Mouse (Mus musculus): ENCODE data around the gene Krtap19-1. TPM values are rescaled to one million over a fixed set of nuclear protein-coding genes. Genes with fewer than 3 reads are reported as not detected.

Krtap19-1 gene
- not detected in 2 replicates for polyA plus RNA-seq (2012; rRNA removed; ENCODE audit: low replicate concordance)

DNA sequence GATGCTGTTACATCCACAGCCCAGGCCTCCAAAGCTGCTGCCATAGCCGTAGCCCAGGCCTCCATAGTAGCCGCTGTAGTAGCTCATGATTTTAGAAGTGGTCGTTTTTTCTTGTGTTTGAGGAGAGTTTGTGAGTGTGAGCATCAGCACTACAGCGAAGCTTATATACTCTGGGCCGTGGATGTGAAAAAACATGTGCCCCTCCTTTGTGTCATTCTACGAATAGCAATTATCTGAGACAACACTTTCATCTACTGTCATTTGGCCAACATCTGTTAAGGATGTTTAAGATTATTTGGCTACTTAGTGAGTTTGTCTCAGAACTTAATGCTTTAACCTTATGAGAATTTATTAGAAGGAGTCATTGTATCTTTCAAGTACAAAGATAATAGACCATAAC lies at the start of gene Krtap19-1:
Krtap19-1 (minus strand) TSS at position 101 of the 400 bp plus-strand sequence.

DNA sequence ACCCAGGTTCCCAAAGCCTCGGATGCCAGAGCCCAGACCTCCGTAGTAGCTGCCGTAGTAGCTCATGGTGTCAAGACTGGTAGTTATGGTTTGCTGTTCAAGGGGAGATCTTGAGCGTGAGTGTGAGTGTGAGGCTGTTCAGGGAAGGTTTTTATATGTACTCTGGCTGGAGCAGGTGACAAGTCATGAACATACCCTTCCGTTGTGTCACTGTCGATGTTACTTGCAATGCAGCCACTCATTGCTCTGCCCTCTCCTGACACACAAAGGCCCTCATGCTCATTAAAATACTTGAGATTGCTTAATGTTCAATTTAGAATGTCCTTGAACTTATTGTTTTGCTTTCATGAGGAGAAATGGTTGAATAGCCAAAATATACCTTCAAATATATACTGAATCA lies 27.1 kb upstream of the Krtap19-1 start, which contains the start of gene Krtap19-5:
Krtap19-5 (minus strand) TSS at position 101 of the 400 bp plus-strand sequence.

DNA sequence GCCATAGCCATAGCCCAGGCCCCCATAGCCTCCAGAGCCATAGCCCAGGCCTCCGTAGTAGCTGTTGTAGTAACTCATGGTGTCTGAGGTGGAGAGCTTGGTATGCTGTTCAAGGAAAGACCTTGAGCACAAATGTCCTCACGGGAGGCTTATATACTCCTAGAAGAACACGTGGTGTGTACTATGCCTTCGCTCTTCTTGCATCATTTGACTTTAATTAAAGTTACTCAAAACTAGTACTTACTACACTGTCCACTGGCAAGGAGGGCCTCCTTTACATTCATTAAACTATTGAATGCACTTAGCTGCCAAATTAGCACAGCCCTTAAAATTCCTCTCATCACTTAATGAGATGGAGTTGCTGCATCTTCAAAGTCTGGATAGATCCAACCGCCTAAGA lies 15.8 kb upstream of the Krtap19-1 start, which contains the start of gene Krtap19-4:
Krtap19-4 (minus strand) TSS at position 101 of the 400 bp plus-strand sequence.

DNA sequence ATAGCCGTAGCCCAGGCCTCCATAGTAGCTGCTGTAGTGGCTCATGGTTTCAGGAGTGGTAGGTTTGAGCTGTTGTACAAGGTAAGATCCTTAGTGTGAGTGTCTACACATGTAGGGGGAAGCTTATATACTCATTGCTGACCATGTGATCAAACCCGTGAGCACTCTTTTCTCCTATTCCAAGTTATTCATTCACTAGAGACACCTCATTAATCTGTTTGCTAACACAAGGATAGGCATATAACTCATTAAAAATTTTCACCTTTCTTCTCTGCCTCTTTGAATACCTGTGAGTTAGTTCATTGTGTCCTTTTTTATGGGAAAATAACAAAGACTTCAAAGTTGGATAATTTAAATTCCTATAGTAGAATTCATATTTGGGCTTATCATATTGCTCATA lies 8.7 kb upstream of the Krtap19-1 start, which contains the start of gene Krtap19-3:
Krtap19-3 (minus strand) TSS at position 101 of the 400 bp plus-strand sequence.

DNA sequence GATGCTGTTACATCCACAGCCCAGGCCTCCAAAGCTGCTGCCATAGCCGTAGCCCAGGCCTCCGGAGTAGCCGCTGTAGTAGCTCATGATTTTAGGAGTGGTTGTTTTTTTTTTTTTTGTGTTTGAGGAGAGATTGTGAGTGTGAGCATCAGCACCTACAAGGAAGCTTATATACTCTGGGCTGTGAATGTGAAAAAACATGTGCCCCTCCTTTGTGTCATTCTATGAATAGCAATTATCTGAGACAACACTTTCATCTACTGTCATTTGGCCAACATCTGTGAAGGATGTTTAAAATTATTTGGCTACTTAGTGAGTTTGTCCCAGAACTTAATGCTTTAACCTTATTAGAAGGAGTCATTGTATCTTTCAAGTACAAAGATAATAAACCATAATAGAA lies 5.0 kb upstream of the Krtap19-1 start, which contains the start of gene Krtap19-2:
Krtap19-2 (minus strand) TSS at position 101 of the 400 bp plus-strand sequence.

DNA sequence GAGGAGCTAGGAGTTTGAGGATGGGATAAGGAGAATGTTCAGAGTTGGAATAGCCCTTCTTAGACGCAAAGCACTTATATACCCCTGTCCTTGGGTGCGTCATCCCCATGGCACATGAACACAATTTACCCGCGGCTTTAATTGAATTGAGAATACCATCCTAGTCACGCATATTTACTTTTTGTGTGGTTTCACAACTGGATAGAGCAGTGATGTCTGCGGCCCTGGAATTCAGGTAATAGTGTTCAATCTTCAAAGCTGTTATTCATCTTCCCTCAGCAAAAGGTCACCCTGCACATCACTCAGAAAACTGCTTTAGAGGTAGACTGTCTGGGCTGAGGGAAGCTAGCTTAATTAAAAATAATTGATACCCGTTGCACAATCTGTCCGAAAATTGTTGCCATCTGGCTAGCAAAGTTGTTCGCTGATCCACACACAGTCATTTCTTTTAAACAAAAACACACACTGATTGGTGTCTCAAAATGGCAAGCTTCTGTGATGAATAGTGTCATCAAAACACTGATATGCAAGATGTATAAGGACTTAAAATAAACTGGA lies 43.0 kb downstream of the Krtap19-1 start, which contains the start of gene Krtap14:
Krtap14 (minus strand) TSS at position 51 of the 558 bp plus-strand sequence.

DNA sequence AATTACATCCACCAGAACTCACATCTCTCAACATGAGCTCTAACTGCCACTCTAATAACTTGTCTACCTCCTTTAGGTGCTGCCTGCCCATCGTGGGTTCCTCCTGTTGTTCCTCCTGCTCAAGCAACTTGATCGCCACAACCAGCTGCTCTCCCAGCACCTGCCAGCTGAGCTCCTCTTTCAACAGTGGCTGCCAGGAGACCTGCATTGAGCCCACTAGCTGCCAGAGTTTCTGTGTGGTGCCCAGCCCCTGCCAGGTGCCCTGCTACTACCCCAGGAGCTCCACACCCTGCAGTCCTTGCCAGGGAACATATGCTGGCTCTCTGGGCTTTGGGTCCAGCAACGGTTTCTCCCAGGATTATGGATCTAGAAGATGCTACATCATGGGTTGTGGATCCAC lies 49.1 kb downstream of the Krtap19-1 start, which contains the start of gene Krtap15:
Krtap15 (plus strand) TSS at position 150 of the 400 bp plus-strand sequence.

Other genes starting within 250 kb of the Krtap19-1 start
- not detected in 2 replicates for gene 2310079G19Rik, start 241.7 kb downstream of the Krtap19-1 start, polyA plus RNA-seq (2012; rRNA removed; ENCODE audit: low replicate concordance)
- not detected in 2 replicates for gene Krtap26-1, start 221.6 kb downstream of the Krtap19-1 start, polyA plus RNA-seq (2012; rRNA removed; ENCODE audit: low replicate concordance)
- not detected in 2 replicates for gene Krtap27-1, start 197.7 kb downstream of the Krtap19-1 start, polyA plus RNA-seq (2012; rRNA removed; ENCODE audit: low replicate concordance)
- not detected in 2 replicates for gene 2310061N02Rik, start 161.4 kb downstream of the Krtap19-1 start, polyA plus RNA-seq (2012; rRNA removed; ENCODE audit: low replicate concordance)
- gene Krtap13-1, start 140.5 kb downstream of the Krtap19-1 start, polyA plus RNA-seq (2012; rRNA removed; ENCODE audit: low replicate concordance), result not detected in 2 replicates
- not detected in 2 replicates for gene Krtap13, start 117.8 kb downstream of the Krtap19-1 start, polyA plus RNA-seq (2012; rRNA removed; ENCODE audit: low replicate concordance)
- not detected in 2 replicates for gene 2310034C09Rik, start 110.6 kb downstream of the Krtap19-1 start, polyA plus RNA-seq (2012; rRNA removed; ENCODE audit: low replicate concordance)
- not detected in 2 replicates for gene 2310057N15Rik, start 95.2 kb downstream of the Krtap19-1 start, polyA plus RNA-seq (2012; rRNA removed; ENCODE audit: low replicate concordance)
- gene Gm5965, start 91.5 kb downstream of the Krtap19-1 start, polyA plus RNA-seq (2012; rRNA removed; ENCODE audit: low replicate concordance), result not detected in 2 replicates
- not detected in 2 replicates for gene Gm20741, start 57.2 kb downstream of the Krtap19-1 start, polyA plus RNA-seq (2012; rRNA removed; ENCODE audit: low replicate concordance)
- not detected in 2 replicates for gene Krtap15, start 49.2 kb downstream of the Krtap19-1 start, polyA plus RNA-seq (2012; rRNA removed; ENCODE audit: low replicate concordance)
- gene Krtap14, start 43.3 kb downstream of the Krtap19-1 start, polyA plus RNA-seq (2012; rRNA removed; ENCODE audit: low replicate concordance), result not detected in 2 replicates
- not detected in 2 replicates for gene Krtap19-2, start 4.9 kb upstream of the Krtap19-1 start, polyA plus RNA-seq (2012; rRNA removed; ENCODE audit: low replicate concordance)
- not detected in 2 replicates for gene Krtap19-3, start 8.6 kb upstream of the Krtap19-1 start, polyA plus RNA-seq (2012; rRNA removed; ENCODE audit: low replicate concordance)
- gene Krtap19-4, start 15.7 kb upstream of the Krtap19-1 start, polyA plus RNA-seq (2012; rRNA removed; ENCODE audit: low replicate concordance), result not detected in 2 replicates
- not detected in 2 replicates for gene Krtap19-5, start 27.0 kb upstream of the Krtap19-1 start, polyA plus RNA-seq (2012; rRNA removed; ENCODE audit: low replicate concordance)
- gene Krtap19-9b, start 62.9 kb upstream of the Krtap19-1 start, polyA plus RNA-seq (2012; rRNA removed; ENCODE audit: low replicate concordance), result not detected in 2 replicates
- gene Krtap16-3, start 93.5 kb upstream of the Krtap19-1 start, polyA plus RNA-seq (2012; rRNA removed; ENCODE audit: low replicate concordance), result not detected in 2 replicates
- not detected in 2 replicates for gene Krtap22-2, start 141.3 kb upstream of the Krtap19-1 start, polyA plus RNA-seq (2012; rRNA removed; ENCODE audit: low replicate concordance)
- not detected in 2 replicates for gene Gm10229, start 145.9 kb upstream of the Krtap19-1 start, polyA plus RNA-seq (2012; rRNA removed; ENCODE audit: low replicate concordance)
- not detected in 2 replicates for gene Krtap6-1, start 162.3 kb upstream of the Krtap19-1 start, polyA plus RNA-seq (2012; rRNA removed; ENCODE audit: low replicate concordance)
- not detected in 2 replicates for gene Gm10228, start 172.1 kb upstream of the Krtap19-1 start, polyA plus RNA-seq (2012; rRNA removed; ENCODE audit: low replicate concordance)
- gene Krtap6-5, start 178.5 kb upstream of the Krtap19-1 start, polyA plus RNA-seq (2012; rRNA removed; ENCODE audit: low replicate concordance), result not detected in 2 replicates
- not detected in 2 replicates for gene 1110025L11Rik, start 194.6 kb upstream of the Krtap19-1 start, polyA plus RNA-seq (2012; rRNA removed; ENCODE audit: low replicate concordance)
- not detected in 2 replicates for gene Krtap6-3, start 214.6 kb upstream of the Krtap19-1 start, polyA plus RNA-seq (2012; rRNA removed; ENCODE audit: low replicate concordance)